Mouse (Mus musculus) bone marrow macrophage, adult 2 months (primary cell): ENCODE measurements at regions not wholly inside any gene's neighbourhood (a gene's known extent, or its start where the extent isn't known, plus 50 kb on each side); places are given as distances from the start of the nearest gene placed in this dataset.

Experiments
- CTCF ChIP-seq: IDR thresholded peaks from 2 replicates; pipeline ENCODE4 v1.5.1; 2012; ENCODE audit warnings: low read depth, mild to moderate bottlenecking, low read length, moderate library complexity
- POLR2A ChIP-seq: IDR thresholded peaks from 2 replicates; pipeline ENCODE4 v1.6.1; 2012; ENCODE audit warnings: mild to moderate bottlenecking, low read depth, low read length, borderline replicate concordance

GRCm38 (mm10) chr10:17075147-17075546 is 647.9 kb upstream of the Cited2 start:
- TF ChIP-seq POLR2A (no peak), CTCF (no peak)
